Mouse (Mus musculus) Muller cell, postnatal 12 days (primary cell): ENCODE measurements at regions not wholly inside any gene's neighbourhood (a gene's known extent, or its start where the extent isn't known, plus 50 kb on each side); places are given as distances from the start of the nearest gene placed in this dataset.

Experiments used
- DNase-seq: peaks from one replicate; pipeline ENCODE4 v3.0.0-alpha.2; 2015; ENCODE audit errors: inconsistent ontology term

DNA sequence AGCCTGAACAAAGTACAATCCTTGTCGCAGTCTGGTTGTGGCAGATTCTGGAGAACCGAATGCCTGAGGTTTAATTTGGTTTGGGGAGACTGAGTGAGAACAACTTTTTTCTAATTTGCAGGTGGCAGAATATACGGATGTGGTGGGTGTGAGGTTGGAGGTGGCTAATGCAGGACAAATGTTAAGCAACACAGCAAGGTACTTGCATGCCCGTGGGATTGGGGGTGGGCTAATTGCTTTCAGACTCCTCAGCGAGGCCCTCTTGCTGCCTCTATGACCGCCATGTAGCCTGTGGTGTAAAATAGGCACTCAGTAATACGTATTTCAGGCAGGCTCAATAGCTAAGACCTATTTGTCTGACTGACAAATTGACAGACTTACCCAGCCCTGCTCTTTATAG is 109.4 kb upstream of the Frg1 start:
- DNase-seq: no peak

- no peak for DNase-seq
These were observed 68.3 kb upstream of the Frg1 start for GRCm38 (mm10) chr8:41485163-41485562.

- DNase-seq: no peak
These were observed 66.4 kb upstream of the Frg1 start for GRCm38 (mm10) chr8:41483297-41483696.

DNA sequence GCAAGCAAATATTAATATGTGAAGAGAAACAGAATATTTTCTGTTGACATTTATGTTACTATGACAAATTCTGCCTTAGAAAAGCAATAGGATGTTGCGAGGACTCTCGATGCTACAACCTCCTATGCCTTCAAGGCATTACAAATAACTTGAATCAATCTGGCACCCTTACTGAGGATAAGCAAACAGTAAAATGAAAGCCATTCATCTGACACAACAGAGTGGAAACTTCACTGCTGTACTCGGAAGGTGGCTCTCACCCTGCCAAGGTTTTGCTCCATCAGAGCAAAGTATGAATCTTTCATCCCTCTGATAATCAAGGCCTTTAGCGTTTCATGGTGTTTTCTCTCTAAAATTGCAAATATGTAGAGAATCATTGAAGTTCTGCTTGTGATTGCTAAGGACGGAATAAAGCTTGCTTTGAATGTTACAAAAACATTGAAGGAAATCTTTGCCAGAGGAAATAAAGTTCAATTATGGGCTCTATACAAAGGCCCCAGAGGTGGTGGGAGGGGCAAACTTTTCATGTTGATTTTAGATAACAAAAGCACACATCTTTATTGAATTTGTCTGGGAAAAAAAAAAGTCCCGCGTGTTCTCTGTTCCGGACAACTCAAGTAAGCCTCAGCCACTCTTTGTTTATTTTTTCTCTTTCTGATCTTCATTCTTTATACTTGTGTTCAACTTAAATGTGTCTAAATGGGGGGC is 56.3 kb upstream of the Frg1 start:
- no peak for DNase-seq

- no peak for DNase-seq
These were observed 55.4 kb upstream of the Frg1 start for GRCm38 (mm10) chr8:41472233-41472632.
